Mouse (Mus musculus): Measurements from ENCODE around the gene Itgb2. TPM values are rescaled to one million over a fixed set of nuclear protein-coding genes. Genes with fewer than 3 reads are reported as not detected.
A peak's percentile ranks its signal among the peaks of the same experiment; 100 is the strongest.

Gene Itgb2
- polyA plus RNA-seq, 1 experiment, result 154 TPM

GRCm38 (mm10) chr10:77605908-77606826 is 76.1 kb downstream of the Itgb2 start, which contains the start of the genes Sumo3 and Gm49325:
TSS of gene Sumo3 (plus strand) at chr10:77606097.
TSS of gene Gm49325 (plus strand) at chr10:77606197.
- Histone ChIP-seq H3K4me3 (ENCODE audit: extremely low read depth, insufficient read depth, insufficient read length) (peak within 1 kb of the TSS; percentile 85), H3K36me3 (ENCODE audit: control insufficient read depth, insufficient read depth, low read length) (peaks cover 9% of the 10 kb centered on the region), H3K4me1 (ENCODE audit: control insufficient read depth, insufficient read depth, insufficient read length) (peaks cover 6% of the 10 kb centered on the region), H3K27ac (ENCODE audit: insufficient read depth, low read length) (peak within 1 kb of the TSS; percentile 98), H3K27me3 (ENCODE audit: control insufficient read depth, insufficient read depth, low read length) (no peaks in the 10 kb centered on the region)
- TF ChIP-seq POLR2A (IDR thresholded peaks at IDR 0.05; ENCODE audit: low read depth, low read length) (peak; percentile 98), CTCF (IDR thresholded peaks at IDR 0.05; ENCODE audit: extremely low read depth, insufficient read depth, insufficient read length, insufficient replicate concordance) (no peak)
- DNase-seq (ENCODE audit: low read depth in 1 of 2, low spot score in 2 of 2), result peak; percentile 87 to 99
- WGBS, result under 1% methylated on average over 113 of the region's 119 CpGs

GRCm38 (mm10) chr10:77606855-77607254 is 76.8 kb downstream of the Itgb2 start:
- no peak for TF ChIP-seq CTCF (IDR thresholded peaks at IDR 0.05; ENCODE audit: extremely low read depth, insufficient read depth, insufficient read length, insufficient replicate concordance)
- TF ChIP-seq POLR2A (IDR thresholded peaks at IDR 0.05; ENCODE audit: low read depth, low read length), result no peak
- Histone ChIP-seq H3K27me3 (ENCODE audit: control insufficient read depth, insufficient read depth, low read length) (no peaks in the 10 kb centered on the region), H3K4me3 (ENCODE audit: extremely low read depth, insufficient read depth, insufficient read length) (peak overlapping the region; percentile 83), H3K36me3 (ENCODE audit: control insufficient read depth, insufficient read depth, low read length) (peaks cover 10% of the 10 kb centered on the region), H3K4me1 (ENCODE audit: control insufficient read depth, insufficient read depth, insufficient read length) (peaks cover 6% of the 10 kb centered on the region), H3K27ac (ENCODE audit: insufficient read depth, low read length) (peak overlapping the region; percentile 95)
- WGBS, result 5% methylated on average over 7 of the region's 7 CpGs
- DNase-seq (ENCODE audit: low read depth in 1 of 2, low spot score in 2 of 2), result peak; percentile 26 to 37

DNA sequence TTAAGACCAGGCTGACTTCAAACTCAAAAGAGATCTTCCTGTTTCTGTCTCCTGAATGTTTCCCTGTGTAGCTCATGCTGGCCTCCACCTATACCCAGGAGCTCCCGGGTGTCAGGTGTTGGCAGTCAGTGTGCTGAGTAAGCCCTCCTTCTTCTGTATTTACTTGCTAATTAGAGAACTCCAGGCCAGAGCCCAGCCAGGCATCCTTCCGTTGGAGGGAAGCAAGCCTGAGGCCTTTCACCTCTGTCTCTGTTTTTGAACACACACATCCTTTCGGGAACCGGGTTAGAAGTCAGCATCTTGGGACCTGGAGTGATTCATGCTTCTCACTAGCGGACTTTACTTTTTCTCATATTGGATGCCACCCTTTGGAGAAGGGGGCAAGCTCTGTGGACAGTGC is 77.4 kb downstream of the Itgb2 start:
- H3K4me1 ChIP-seq (ENCODE audit: control insufficient read depth, insufficient read depth, insufficient read length), result peaks cover 6% of the 10 kb centered on the region
- TF ChIP-seq CTCF (IDR thresholded peaks at IDR 0.05; ENCODE audit: extremely low read depth, insufficient read depth, insufficient read length, insufficient replicate concordance), result no peak
- TF ChIP-seq POLR2A (IDR thresholded peaks at IDR 0.05; ENCODE audit: low read depth, low read length), result no peak
- peaks cover 12% of the 10 kb centered on the region for H3K36me3 ChIP-seq (ENCODE audit: control insufficient read depth, insufficient read depth, low read length)
- no peaks in the 10 kb centered on the region for H3K27me3 ChIP-seq (ENCODE audit: control insufficient read depth, insufficient read depth, low read length)
- WGBS, result 34% methylated on average over 5 of the region's 5 CpGs
- peak overlapping the region; percentile 95 for H3K27ac ChIP-seq (ENCODE audit: insufficient read depth, low read length)
- DNase-seq (ENCODE audit: low read depth in 1 of 2, low spot score in 2 of 2), result no peak
- H3K4me3 ChIP-seq (ENCODE audit: extremely low read depth, insufficient read depth, insufficient read length), result peak overlapping the region; percentile 14; the same call in 1 of the 2 replicates

DNA sequence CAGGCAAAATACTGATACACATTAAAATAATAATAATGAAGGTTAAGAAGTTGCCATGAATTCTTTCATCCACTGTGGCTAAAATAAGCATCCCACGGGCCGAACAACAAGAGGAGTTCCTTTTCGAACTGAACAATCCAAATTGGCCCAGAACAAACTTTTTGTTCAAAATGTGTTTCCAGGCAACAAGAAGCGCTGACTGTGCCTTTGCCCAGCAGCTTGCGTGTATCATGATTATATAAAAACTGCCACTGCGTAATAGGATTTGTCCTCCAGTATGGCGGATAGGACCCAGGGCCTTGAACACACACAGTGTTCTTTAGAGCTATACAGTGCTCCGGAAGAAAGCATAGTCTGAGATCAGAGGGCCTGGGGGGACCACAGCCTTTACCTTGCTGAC is 78.5 kb downstream of the Itgb2 start:
- Histone ChIP-seq H3K27ac (ENCODE audit: insufficient read depth, low read length) (no peak overlapping the region), H3K27me3 (ENCODE audit: control insufficient read depth, insufficient read depth, low read length) (no peaks in the 10 kb centered on the region), H3K4me3 (ENCODE audit: extremely low read depth, insufficient read depth, insufficient read length) (no peak overlapping the region), H3K4me1 (ENCODE audit: control insufficient read depth, insufficient read depth, insufficient read length) (peaks cover 6% of the 10 kb centered on the region), H3K36me3 (ENCODE audit: control insufficient read depth, insufficient read depth, low read length) (peaks cover 14% of the 10 kb centered on the region)
- WGBS, result 91% methylated on average over 8 of the region's 8 CpGs
- DNase-seq (ENCODE audit: low read depth in 1 of 2, low spot score in 2 of 2), result no peak
- no peak for TF ChIP-seq POLR2A (IDR thresholded peaks at IDR 0.05; ENCODE audit: low read depth, low read length)
- no peak for TF ChIP-seq CTCF (IDR thresholded peaks at IDR 0.05; ENCODE audit: extremely low read depth, insufficient read depth, insufficient read length, insufficient replicate concordance)

DNA sequence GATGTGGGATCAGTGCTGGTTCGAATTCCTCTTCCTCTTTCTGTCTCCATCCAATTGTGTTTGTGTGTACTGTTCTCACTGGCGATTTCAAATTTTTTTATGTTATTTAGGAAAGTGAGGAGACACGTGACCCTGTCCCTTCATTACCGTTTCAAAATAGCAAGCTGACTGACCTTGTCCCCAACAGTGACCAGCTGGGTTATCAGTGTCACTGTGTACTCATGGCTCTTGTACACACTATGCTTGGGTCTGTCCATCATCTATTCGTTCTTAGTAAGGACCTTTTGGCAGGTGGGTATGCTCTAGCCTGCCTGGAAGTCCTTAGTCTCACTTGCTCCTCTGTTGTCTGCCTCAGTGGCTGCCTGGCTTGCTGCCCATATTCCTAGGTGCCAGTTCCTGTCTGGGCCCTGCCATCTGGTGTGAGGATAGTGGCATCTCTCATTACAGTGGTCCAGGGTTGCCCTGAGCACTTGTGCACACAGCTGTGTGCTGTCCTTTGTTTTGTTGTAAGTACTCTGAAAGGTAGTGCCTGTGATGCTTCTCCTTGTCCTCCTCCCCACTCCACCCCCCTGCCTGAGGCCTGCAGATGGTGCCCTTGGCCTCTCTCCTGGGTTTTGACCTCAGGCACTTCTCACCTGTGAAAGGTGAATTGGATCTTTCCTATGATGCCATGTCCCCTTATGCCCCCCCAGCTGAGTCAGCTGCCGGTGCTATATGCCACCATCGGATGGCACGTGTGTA is 80.3 kb downstream of the Itgb2 start:
- H3K27ac ChIP-seq (ENCODE audit: insufficient read depth, low read length), result no peak overlapping the region
- TF ChIP-seq CTCF (IDR thresholded peaks at IDR 0.05; ENCODE audit: extremely low read depth, insufficient read depth, insufficient read length, insufficient replicate concordance) (no peak), POLR2A (IDR thresholded peaks at IDR 0.05; ENCODE audit: low read depth, low read length) (no peak)
- WGBS, result 85% methylated on average over 8 of the region's 8 CpGs

DNA sequence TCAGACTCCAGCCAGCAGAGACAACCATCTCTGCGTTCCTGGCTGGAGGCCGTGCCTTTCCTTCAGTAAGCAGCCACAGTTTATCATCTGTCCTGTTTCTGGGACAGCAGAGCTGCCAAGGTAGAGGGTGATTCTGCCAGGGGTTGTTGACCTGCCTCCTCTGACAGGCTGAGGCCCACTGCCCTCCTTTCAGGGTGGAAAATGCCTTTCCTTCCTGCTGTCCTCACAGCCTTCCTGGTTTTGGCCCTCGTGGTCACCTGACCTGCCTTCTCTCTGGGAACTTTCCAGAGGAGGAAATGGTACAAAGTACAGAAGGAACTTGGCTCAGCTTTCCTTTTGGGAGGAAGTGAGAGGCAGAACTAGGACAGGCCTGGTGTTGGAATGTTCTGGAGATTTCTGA is 83.4 kb downstream of the Itgb2 start:
- 69% methylated on average over 3 of the region's 3 CpGs for WGBS
- no peak overlapping the region for H3K4me3 ChIP-seq (ENCODE audit: extremely low read depth, insufficient read depth, insufficient read length)
- peaks cover 24% of the 10 kb centered on the region for H3K36me3 ChIP-seq (ENCODE audit: control insufficient read depth, insufficient read depth, low read length)
- TF ChIP-seq CTCF (IDR thresholded peaks at IDR 0.05; ENCODE audit: extremely low read depth, insufficient read depth, insufficient read length, insufficient replicate concordance) (no peak), POLR2A (IDR thresholded peaks at IDR 0.05; ENCODE audit: low read depth, low read length) (no peak)
- no peaks in the 10 kb centered on the region for H3K27me3 ChIP-seq (ENCODE audit: control insufficient read depth, insufficient read depth, low read length)
- no peaks in the 10 kb centered on the region for H3K4me1 ChIP-seq (ENCODE audit: control insufficient read depth, insufficient read depth, insufficient read length)
- H3K27ac ChIP-seq (ENCODE audit: insufficient read depth, low read length), result peak overlapping the region; percentile 44; the same call in 1 of the 2 replicates
- DNase-seq (ENCODE audit: low read depth in 1 of 2, low spot score in 2 of 2), result no peak

More for the DNA sequence above, 80.3 kb downstream of the Itgb2 start:
- Histone ChIP-seq H3K4me1 (ENCODE audit: control insufficient read depth, insufficient read depth, insufficient read length) (peaks cover 6% of the 10 kb centered on the region), H3K27me3 (ENCODE audit: control insufficient read depth, insufficient read depth, low read length) (no peaks in the 10 kb centered on the region), H3K4me3 (ENCODE audit: extremely low read depth, insufficient read depth, insufficient read length) (no peak overlapping the region), H3K36me3 (ENCODE audit: control insufficient read depth, insufficient read depth, low read length) (peaks cover 19% of the 10 kb centered on the region)
- DNase-seq (ENCODE audit: low read depth in 1 of 2, low spot score in 2 of 2), result no peak

Other genes with a start within 250 kb of the Itgb2 start
- gene Adarb1, start 112.0 kb upstream of the Itgb2 start, polyA plus RNA-seq (2012; rRNA removed), result 2.2 and 2.7 TPM in 2 replicates
- 21.1 and 25.6 TPM in 2 replicates for gene Fam207a, start 14.5 kb upstream of the Itgb2 start, polyA plus RNA-seq (2012; rRNA removed)
- 63.4 and 65.3 TPM in 2 replicates for gene Pttg1ip, start 51.5 kb downstream of the Itgb2 start, polyA plus RNA-seq (2012; rRNA removed)
- 131 and 154 TPM in 2 replicates for gene Sumo3, start 75.8 kb downstream of the Itgb2 start, polyA plus RNA-seq (2012; rRNA removed)
- gene Gm49325, start 75.9 kb downstream of the Itgb2 start, polyA plus RNA-seq (2012; rRNA removed), result not detected in 2 replicates
- gene Ube2g2, start 92.0 kb downstream of the Itgb2 start, polyA plus RNA-seq (2012; rRNA removed), result 31.4 and 34.0 TPM in 2 replicates
- gene Tspear, start 156.3 kb downstream of the Itgb2 start, polyA plus RNA-seq (2012; rRNA removed), result 0.55 and 1.1 TPM in 2 replicates
- not detected in 2 replicates for gene Gm19402, start 160.5 kb downstream of the Itgb2 start, polyA plus RNA-seq (2012; rRNA removed)
- gene Gm9508, start 167.0 kb downstream of the Itgb2 start, polyA plus RNA-seq (2012; rRNA removed), result not detected in 2 replicates
- gene Gm10272, start 176.4 kb downstream of the Itgb2 start, polyA plus RNA-seq (2012; rRNA removed), result not detected in 2 replicates
- gene Gm10024, start 181.2 kb downstream of the Itgb2 start, polyA plus RNA-seq (2012; rRNA removed), result not detected in 2 replicates
- 0.39 TPM in 1 of 2 replicates, not detected in the other for gene Gm10142, start 185.6 kb downstream of the Itgb2 start, polyA plus RNA-seq (2012; rRNA removed)
- gene Krtap12-1, start 190.3 kb downstream of the Itgb2 start, polyA plus RNA-seq (2012; rRNA removed), result not detected in 2 replicates
- not detected in 2 replicates for gene Gm10100, start 196.2 kb downstream of the Itgb2 start, polyA plus RNA-seq (2012; rRNA removed)
- gene Gm18596, start 212.4 kb downstream of the Itgb2 start, polyA plus RNA-seq (2012; rRNA removed), result not detected in 2 replicates
- not detected in 2 replicates for gene Gm9736, start 221.1 kb downstream of the Itgb2 start, polyA plus RNA-seq (2012; rRNA removed)
- not detected in 2 replicates for gene Gm3233, start 229.4 kb downstream of the Itgb2 start, polyA plus RNA-seq (2012; rRNA removed)
- gene Gm3238, start 241.1 kb downstream of the Itgb2 start, polyA plus RNA-seq (2012; rRNA removed), result not detected in 2 replicates
- gene Gm7138, start 246.7 kb downstream of the Itgb2 start, polyA plus RNA-seq (2012; rRNA removed), result not detected in 2 replicates

All from spleen, adult 2 months (tissue).